Mouse (Mus musculus): ENCODE results near the gene Thsd7b.
"Not testable (repeated sequence)": the region's sequence is repeated elsewhere in the genome, so short reads cannot be mapped to it uniquely, and the experiment has no call there.

The Thsd7b gene

DNA sequence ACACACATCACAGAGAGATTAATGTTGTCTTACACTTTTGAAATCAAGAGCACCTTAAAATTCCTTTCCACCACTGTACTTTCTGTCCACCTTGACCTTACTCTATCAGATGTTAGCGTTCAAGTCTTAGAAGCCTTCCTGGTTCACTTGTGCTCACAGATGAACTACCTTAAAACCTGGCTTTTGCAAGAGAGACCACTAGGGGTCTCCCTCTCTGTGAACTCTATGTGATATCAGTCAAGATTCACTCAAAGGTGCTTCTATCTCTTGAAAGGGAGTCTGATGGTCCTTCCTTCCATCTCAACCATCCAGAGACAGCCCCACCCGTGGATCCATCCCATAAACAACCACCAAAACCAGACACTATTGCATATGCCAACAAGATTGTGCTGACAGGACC, 570.3 kb downstream of the Thsd7b start:
- no peak for DNase-seq (ENCODE audit: low spot score)

- no peak for DNase-seq (ENCODE audit: low spot score)
Observed at GRCm38 (mm10) chr1:129850007-129850564, 577.0 kb downstream of the Thsd7b start.

GRCm38 (mm10) chr1:129867714-129868113, 594.6 kb downstream of the Thsd7b start:
- DNase-seq (ENCODE audit: low spot score), result no peak

- DNase-seq (ENCODE audit: low spot score), result no peak
Observed at GRCm38 (mm10) chr1:129874355-129874754, 601.3 kb downstream of the Thsd7b start.

DNA sequence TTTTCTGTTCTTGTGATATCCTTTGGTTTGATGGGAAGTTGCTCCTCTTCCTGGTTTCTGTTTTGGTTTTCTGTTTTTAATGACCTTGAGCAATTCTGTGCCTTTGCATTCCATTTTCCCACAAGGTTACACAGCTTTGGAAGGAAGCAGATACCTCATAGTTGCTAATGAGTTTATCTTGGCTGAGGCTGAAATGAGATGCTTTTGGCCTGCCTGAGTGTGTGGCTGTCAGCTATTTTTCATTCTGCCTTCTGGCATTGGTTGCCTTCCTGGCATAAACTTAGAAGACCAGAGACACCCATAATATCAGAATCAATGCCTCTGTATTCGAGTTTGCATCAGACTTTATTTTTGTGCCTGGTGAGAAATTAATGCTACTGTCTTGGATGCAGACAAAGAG, 614.8 kb downstream of the Thsd7b start:
- no peak for DNase-seq (ENCODE audit: low spot score)

- no peak for DNase-seq (ENCODE audit: low spot score)
Observed at GRCm38 (mm10) chr1:129898121-129898520, 625.0 kb downstream of the Thsd7b start.

DNA sequence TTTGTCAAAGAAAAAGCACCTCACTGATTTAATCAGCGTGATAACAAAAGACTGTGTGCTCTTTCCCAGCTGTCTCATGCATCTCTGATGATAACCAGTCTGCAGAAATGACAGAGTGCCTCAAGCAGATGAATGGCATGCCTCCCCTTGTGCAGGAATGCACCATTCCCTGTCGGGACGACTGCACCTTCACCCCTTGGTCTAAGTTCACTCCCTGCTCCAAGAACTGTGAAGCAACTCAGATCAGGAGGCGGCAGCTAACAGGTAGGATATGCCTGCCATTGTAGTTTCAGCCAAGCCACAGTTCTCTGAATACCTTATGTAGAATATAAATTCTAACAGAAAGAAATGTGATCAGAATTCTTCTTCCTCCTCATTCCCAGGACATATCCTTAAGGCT, 642.4 kb downstream of the Thsd7b start:
- no peak for DNase-seq (ENCODE audit: low spot score)

GRCm38 (mm10) chr1:129917568-129917967, 644.5 kb downstream of the Thsd7b start:
- DNase-seq (ENCODE audit: low spot score), result no peak

DNA sequence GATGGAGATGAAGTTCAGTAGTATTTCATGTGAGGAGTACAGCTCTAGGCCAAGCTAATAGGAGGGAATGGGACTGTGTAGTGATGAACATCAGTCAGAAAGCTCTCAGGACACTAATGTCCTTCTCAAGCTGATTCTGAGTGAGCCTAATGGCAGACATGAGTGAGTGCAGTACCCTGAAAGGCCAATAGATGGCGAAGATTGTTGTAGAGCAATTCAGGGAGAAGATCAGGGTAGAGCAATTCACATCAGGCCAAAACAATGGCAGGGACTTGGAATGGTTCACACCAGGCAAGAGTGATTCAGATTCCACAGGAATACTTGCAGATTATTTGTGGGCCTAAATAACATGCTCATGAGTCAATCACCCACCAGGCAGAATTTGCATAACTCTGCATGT, 646.3 kb downstream of the Thsd7b start:
- no peak for DNase-seq (ENCODE audit: low spot score)

DNA sequence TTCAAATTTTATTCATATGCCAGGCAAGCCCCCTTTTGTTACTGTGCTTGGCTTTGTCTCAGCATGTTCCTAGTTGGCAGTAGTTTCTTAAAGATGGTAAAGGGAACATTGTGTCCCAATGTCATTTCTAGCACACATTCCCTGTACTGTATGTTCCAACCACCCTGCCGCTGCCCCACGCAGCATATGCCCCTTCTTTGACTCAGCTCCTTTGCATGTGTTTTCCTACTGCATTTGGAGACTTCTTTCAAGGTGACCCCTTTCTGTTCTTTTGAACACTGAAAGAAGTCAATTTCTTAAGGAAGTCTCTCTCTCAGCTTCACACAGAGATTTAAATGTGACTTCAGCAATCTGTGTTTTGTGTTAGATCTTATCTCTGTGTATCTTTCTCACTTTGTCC, 657.9 kb downstream of the Thsd7b start:
- no peak for DNase-seq (ENCODE audit: low spot score)

- no peak for DNase-seq (ENCODE audit: low spot score)
Observed at GRCm38 (mm10) chr1:129943116-129943515, 670.0 kb downstream of the Thsd7b start.

DNA sequence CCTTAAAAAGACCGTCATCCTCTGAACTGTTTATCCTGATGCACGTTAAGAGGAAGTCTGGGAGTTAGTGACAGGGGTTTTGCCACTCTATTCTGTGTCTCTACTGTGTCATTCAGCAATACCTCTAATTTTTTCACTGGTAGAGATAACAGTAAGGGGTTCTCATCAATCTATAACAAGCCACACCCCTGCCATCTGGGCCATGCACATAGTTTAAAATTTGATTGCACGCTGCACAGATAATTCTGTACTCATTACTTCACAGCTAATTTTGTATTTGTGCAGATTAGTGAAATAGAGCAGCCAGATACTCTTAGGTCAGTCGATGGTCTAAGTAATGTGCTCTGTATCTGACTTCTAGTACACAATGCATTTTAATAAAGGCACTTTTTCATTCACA, 673.9 kb downstream of the Thsd7b start:
- DNase-seq (ENCODE audit: low spot score), result no peak

- DNase-seq (ENCODE audit: low spot score), result no peak
Observed at GRCm38 (mm10) chr1:129955478-129955877, 682.4 kb downstream of the Thsd7b start.

GRCm38 (mm10) chr1:129956625-129957024, 683.5 kb downstream of the Thsd7b start:
- no peak for DNase-seq (ENCODE audit: low spot score)

- not testable (repeated sequence) for DNase-seq (ENCODE audit: low spot score)
Observed at GRCm38 (mm10) chr1:129959352-129959751, 686.2 kb downstream of the Thsd7b start.

DNA sequence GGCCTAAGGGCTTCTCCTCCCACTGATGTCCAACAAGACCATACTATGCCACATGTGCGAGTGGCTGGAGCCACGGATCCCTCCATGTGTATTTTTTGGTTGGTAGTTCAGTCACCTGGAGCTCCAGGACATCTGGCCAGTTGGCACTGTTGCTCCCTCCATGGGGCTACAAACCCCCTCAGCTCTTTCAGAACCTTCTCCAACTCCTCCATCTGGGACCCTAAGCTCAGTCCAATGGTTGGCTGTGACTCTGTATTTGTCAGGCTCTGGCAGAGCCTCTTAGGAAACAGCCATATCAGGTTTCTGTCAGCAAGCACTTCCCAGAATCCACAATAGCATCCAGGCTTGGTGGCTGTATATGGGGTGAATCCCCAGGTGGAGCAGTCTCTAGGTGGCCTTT, 690.1 kb downstream of the Thsd7b start:
- no peak for DNase-seq (ENCODE audit: low spot score)

GRCm38 (mm10) chr1:129989247-129989646, 716.1 kb downstream of the Thsd7b start:
- DNase-seq (ENCODE audit: low spot score), result not testable (repeated sequence)

- DNase-seq (ENCODE audit: low spot score), result no peak
Observed at GRCm38 (mm10) chr1:129990821-129991220, 717.7 kb downstream of the Thsd7b start.

DNA sequence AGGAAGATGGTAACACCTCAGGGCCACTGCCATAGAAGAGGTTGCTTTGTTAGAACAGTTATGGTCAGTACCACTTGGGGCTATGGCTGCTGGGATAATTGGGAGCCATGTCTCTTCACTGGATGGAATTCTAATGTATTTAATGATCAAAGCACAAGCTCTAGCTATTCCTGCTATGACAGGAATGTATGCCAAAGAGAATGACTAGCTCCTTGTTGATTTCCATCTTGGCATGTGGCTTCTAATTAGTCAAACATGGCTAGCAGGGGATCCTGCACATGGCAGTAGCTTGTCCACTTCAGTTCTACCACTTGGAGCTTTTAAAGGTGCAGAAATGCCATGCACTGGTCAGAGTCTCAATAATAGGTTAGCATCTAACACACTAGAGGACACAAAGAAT, 781.9 kb downstream of the Thsd7b start:
- DNase-seq (ENCODE audit: low spot score), result no peak

- no peak for DNase-seq (ENCODE audit: low spot score)
Observed at GRCm38 (mm10) chr1:130062105-130062504, 789.0 kb downstream of the Thsd7b start.

DNA sequence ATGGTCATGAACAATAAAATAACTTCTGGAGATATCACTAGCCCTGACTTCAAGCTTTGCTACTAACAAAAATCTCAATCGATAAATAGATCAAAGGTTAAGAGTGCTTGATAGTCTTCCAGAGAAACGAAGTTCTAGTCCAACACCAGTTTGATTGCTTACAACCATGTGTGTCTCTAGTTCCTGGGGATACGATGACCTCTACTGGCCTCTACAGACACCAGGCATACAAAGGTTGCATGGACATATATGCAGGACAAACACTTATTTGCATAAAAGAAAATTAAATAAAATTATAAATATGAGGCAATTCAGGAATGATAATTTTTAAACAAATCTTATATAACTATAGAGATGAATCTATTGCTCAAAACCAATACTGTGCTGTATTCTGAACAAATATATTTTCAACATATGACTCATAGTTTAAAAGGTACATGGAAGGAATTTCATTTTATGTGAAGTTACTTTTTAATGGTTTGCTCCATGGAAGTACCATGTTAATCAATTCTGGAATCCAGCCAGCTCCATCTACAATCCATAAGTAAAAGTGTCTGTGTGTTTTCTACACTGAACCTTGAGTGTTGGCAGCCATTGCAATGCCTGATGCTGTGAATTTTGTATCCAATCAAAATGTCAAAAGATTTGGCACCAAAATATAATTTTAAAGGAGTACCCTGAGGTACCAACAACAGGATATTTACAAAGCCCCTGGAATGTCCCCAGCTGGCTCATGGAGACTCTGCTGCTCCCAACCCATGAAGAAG, 793.3 kb downstream of the Thsd7b start:
- DNase-seq (ENCODE audit: low spot score), result no peak

DNA sequence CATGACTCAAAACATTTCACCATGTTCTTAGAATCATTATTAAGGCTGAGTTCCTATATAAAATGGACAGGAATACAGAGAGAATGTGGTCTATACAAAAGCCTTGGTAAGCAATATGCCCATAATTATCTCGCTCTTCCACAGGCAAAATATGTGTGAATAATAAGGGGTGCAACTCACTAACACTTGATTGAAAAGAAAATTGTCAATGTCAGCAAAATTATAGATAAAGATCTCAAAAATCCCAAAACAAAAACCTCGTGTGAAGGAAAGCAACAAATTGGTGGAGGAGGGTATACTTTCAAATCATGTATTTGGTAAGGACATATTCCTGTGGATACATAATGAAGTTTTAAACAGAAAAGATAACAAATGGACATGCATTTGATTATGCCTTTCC, 810.7 kb downstream of the Thsd7b start:
- no peak for DNase-seq (ENCODE audit: low spot score)

DNA sequence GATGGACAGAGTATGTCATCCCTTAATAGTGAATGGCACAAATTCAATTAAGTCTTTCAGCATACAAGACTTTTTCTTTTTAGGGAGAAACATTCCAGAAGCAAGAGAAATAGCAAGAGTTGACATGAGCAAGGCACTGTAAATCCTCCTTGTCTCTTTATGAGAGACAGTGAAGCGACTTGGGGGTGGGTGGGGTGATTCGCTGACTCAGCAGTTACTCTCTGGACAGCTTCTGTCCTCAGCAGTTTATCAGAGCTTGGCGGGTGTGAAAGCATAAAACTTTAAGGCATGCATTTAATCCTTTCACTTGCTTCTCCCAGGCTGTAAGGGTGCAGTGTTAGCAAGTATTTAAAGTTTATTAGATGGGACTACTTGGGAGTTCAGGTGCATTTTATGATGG, 812.1 kb downstream of the Thsd7b start:
- no peak for DNase-seq (ENCODE audit: low spot score)

DNA sequence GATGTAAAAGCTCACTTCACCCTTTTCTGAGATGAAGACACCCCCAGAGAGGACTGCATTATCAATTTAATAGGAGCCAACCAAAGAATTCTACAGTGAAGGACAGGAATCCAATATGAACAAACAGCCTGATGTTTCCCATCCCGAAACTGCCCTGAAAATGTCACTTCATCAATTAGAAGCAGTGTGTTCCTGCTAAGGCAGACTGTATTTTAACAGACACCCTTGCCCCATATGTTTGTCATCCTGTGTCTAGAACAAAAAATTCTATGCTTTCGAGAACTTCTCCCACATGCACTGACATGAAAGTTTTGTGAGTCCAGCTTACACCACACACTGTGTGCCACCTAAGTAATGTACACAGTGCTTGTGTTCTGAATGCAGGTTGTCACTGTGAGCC, 812.8 kb downstream of the Thsd7b start:
- no peak for DNase-seq (ENCODE audit: low spot score)
